Mouse (Mus musculus) CH12.LX (cell line): Measurements from ENCODE around the gene Gm11562. TPM values are rescaled to one million over a fixed set of nuclear protein-coding genes. Genes with fewer than 3 reads are reported as not detected.

ENCODE experiments used
- DNase-seq: peaks from one replicate; pipeline ENCODE4 v3.0.0-alpha.2; 2013; ENCODE audit errors: extremely low read depth
- H3K27ac ChIP-seq: 2 replicates; pipeline ENCODE4 v1.5.1; 2012; ENCODE audit warnings: low read depth, mild to moderate bottlenecking, control low read depth, moderate library complexity; ENCODE audit not compliant: insufficient read depth
- H3K27me3 ChIP-seq: replicated peaks from 2 replicates; pipeline ENCODE3; 2012; ENCODE audit warnings: inconsistent platforms
- H3K36me3 ChIP-seq, 2 experiments: replicated peaks in 1 of 2; 2 replicates each; pipeline versions ENCODE3 to v1.6.1; 2012; ENCODE audit warnings: inconsistent platforms in 1 of 2, low read length in 1 of 2, mild to moderate bottlenecking in 1 of 2, mixed read lengths in 1 of 2, moderate library complexity in 1 of 2; ENCODE audit not compliant: control insufficient read depth in 1 of 2, insufficient read depth in 1 of 2
- H3K4me1 ChIP-seq, 2 experiments: 2 replicates each; pipeline ENCODE4 v1.6.1; 2012; ENCODE audit warnings: inconsistent platforms in 1 of 2, moderate library complexity in 1 of 2; ENCODE audit not compliant: insufficient read depth in 2 of 2, control insufficient read depth in 1 of 2
- H3K4me2 ChIP-seq: 2 replicates; pipeline ENCODE4 v1.6.1; 2012; ENCODE audit warnings: low read depth, mild to moderate bottlenecking, control low read depth; ENCODE audit not compliant: poor library complexity, insufficient read depth, severe bottlenecking
- H3K4me3 ChIP-seq, 3 experiments: fragments of 150-350 bp in 1 of 3; sonication (generic) in 1 of 3; replicated peaks in 1 of 3; 2 replicates each; pipeline versions ENCODE3 to v1.5.1; 2011 to 2012; ENCODE audit warnings: low read depth in 2 of 3, low read length in 2 of 3, mild to moderate bottlenecking in 2 of 3, moderate library complexity in 2 of 3, control low read depth in 1 of 3, improper control_type of control experiment in 1 of 3, inconsistent platforms in 1 of 3, mixed read lengths in 1 of 3; ENCODE audit not compliant: poor library complexity in 1 of 3
- H3K79me2 ChIP-seq: replicated peaks from 2 replicates; pipeline ENCODE4 v1.6.1; 2012; ENCODE audit warnings: mild to moderate bottlenecking, moderate library complexity; ENCODE audit not compliant: control insufficient read depth, poor library complexity, insufficient read depth, severe bottlenecking; ENCODE audit errors: extremely low read depth
- H3K9ac ChIP-seq: 2 replicates; pipeline ENCODE4 v1.6.1; 2012; ENCODE audit warnings: low read depth, mild to moderate bottlenecking, control low read depth, moderate library complexity; ENCODE audit not compliant: insufficient read depth
- H3K9me3 ChIP-seq: replicated peaks from 2 replicates; pipeline ENCODE3; 2012; ENCODE audit warnings: low read length, inconsistent platforms, mixed read lengths
- CHD2 ChIP-seq: IDR thresholded peaks from 2 replicates; pipeline ENCODE4 v1.6.1; 2011; ENCODE audit warnings: low read length, improper control_type of control experiment
- EP300 ChIP-seq: IDR thresholded peaks from 2 replicates; pipeline ENCODE4 v1.6.1; 2011; ENCODE audit warnings: low read length, improper control_type of control experiment
- GABPA ChIP-seq: IDR thresholded peaks from 2 replicates; pipeline ENCODE4 v1.6.1; 2012; ENCODE audit warnings: low read depth, low read length, improper control_type of control experiment, inconsistent platforms; ENCODE audit not compliant: insufficient replicate concordance
- HCFC1 ChIP-seq: IDR thresholded peaks from 2 replicates; pipeline ENCODE4 v1.6.1; 2012; ENCODE audit warnings: low read depth, mild to moderate bottlenecking, inconsistent platforms, low read length, improper control_type of control experiment
- JUN ChIP-seq: IDR thresholded peaks from 2 replicates; pipeline ENCODE4 v1.6.1; 2011; ENCODE audit warnings: low read depth, mild to moderate bottlenecking, low read length, improper control_type of control experiment, moderate library complexity; ENCODE audit not compliant: insufficient read depth
- JUND ChIP-seq: conservative IDR thresholded peaks from 2 replicates; pipeline ENCODE4 v1.6.1; 2011; ENCODE audit warnings: low read depth, low read length, improper control_type of control experiment
- KAT2A ChIP-seq: IDR thresholded peaks from 2 replicates; pipeline ENCODE4 v1.6.1; 2012; ENCODE audit warnings: low read length, improper control_type of control experiment, inconsistent platforms; ENCODE audit not compliant: insufficient replicate concordance
- MAX ChIP-seq: IDR thresholded peaks from 2 replicates; pipeline ENCODE4 v1.6.1; 2011; ENCODE audit warnings: low read length, improper control_type of control experiment
- MAZ ChIP-seq: IDR thresholded peaks from 2 replicates; pipeline ENCODE4 v1.6.1; 2012; ENCODE audit warnings: low read depth, mild to moderate bottlenecking, inconsistent platforms, low read length, improper control_type of control experiment, moderate library complexity
- MEF2A ChIP-seq: IDR thresholded peaks from 2 replicates; pipeline ENCODE4 v1.6.1; 2014; ENCODE audit warnings: low read depth, mild to moderate bottlenecking, inconsistent platforms, low read length, improper control_type of control experiment, borderline replicate concordance
- MYC ChIP-seq: IDR thresholded peaks from 2 replicates; pipeline ENCODE4 v1.6.1; 2011; ENCODE audit warnings: low read depth, mild to moderate bottlenecking, improper control_type of control experiment, low read length
- NRF1 ChIP-seq: IDR thresholded peaks from 2 replicates; pipeline ENCODE4 v1.6.1; 2014; ENCODE audit warnings: low read depth, mild to moderate bottlenecking, inconsistent platforms, low read length, improper control_type of control experiment, moderate library complexity
- POLR2A ChIP-seq: IDR thresholded peaks from 2 replicates; pipeline ENCODE4 v1.6.1; 2011; ENCODE audit warnings: low read depth, mild to moderate bottlenecking, improper control_type of control experiment, low read length
- POLR2AphosphoS2 ChIP-seq: IDR thresholded peaks from 2 replicates; pipeline ENCODE4 v1.6.1; 2011; ENCODE audit warnings: low read depth, low read length, improper control_type of control experiment
- RAD21 ChIP-seq: IDR thresholded peaks from 2 replicates; pipeline ENCODE4 v1.6.1; 2011; ENCODE audit warnings: low read depth, mild to moderate bottlenecking, low read length, improper control_type of control experiment, moderate library complexity
- SMC3 ChIP-seq: IDR thresholded peaks from 2 replicates; pipeline ENCODE4 v1.6.1; 2011; ENCODE audit warnings: low read depth, low read length, improper control_type of control experiment
- TCF12 ChIP-seq: IDR thresholded peaks from 2 replicates; pipeline ENCODE4 v1.6.1; 2014; ENCODE audit warnings: low read depth, mild to moderate bottlenecking, inconsistent platforms, low read length, improper control_type of control experiment
- USF1 ChIP-seq: IDR thresholded peaks from 2 replicates; pipeline ENCODE4 v1.6.1; 2014; ENCODE audit warnings: low read depth, mild to moderate bottlenecking, inconsistent platforms, low read length, improper control_type of control experiment
- USF2 ChIP-seq: conservative IDR thresholded peaks from 2 replicates; pipeline ENCODE4 v1.6.1; 2011; ENCODE audit warnings: low read depth, low read length, improper control_type of control experiment
- ZC3H11A ChIP-seq: IDR thresholded peaks from 2 replicates; pipeline ENCODE4 v1.6.1; 2012; ENCODE audit warnings: low read depth, mild to moderate bottlenecking, inconsistent platforms, low read length, improper control_type of control experiment
- ZNF384 ChIP-seq: IDR thresholded peaks from 2 replicates; pipeline ENCODE4 v1.6.1; 2012; ENCODE audit warnings: low read depth, low read length, improper control_type of control experiment, inconsistent platforms
- dilution Hi-C: fragments of 300-500 bp; cut with MboI; formaldehyde crosslinking; loops from 2 replicates; pipeline ENCODE4 v1.14.3; 2020; ENCODE audit warnings: low sequenced_read_pairs; ENCODE audit not compliant: extremely low pct_unique_long_range_greater_than_20kb, extremely low pct_ligation_motif_present
- in situ Hi-C: fragments of 300-500 bp; cut with MboI; formaldehyde crosslinking; loops from 3 replicates; pipeline ENCODE4 v1.14.3; 2019; ENCODE audit warnings: low sequenced_read_pairs, low pct_ligation_motif_present, low pct_unique_long_range_greater_than_20kb, mixed read lengths
- polyA plus RNA-seq: library from polyadenylated mRNA; unstranded; fragments of >175 nt; gene quantifications from 2 replicates; pipeline ENCODE4 v1.2.1, GENCODE M21; 2012; ENCODE audit warnings: low read depth; ENCODE audit not compliant: insufficient read length
- total RNA-seq, 2 experiments: library from RNA; depleted of rRNA; stranded (reverse); fragments of 300-350 nt in 1 of 2; fragments of >200 nt in 1 of 2; gene quantifications; 2 replicates each; pipeline ENCODE4 v1.2.3; 2012 to 2014

Gene Gm11562
- total and polyA plus RNA-seq, 3 experiments: not detected

DNA sequence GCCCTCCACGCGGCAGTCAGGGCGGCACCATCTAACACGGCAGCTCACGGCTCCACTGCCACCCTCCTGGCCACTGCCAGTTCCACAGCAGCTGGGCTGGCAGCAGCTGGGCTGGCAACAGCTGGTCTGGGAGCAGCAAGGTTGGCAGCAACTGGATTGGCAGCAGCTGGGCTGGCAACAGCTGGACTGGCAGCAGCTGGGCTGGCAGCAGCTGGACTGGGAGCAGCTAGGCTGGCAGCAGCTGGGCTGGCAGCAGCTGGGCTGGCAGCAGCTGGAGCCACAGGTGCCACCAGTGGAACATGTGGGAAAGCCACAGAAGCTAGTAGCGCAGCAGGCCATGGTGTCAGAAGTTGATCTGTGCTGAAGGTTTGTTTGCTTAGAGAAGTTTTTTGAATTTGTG, 29.3 kb downstream of the Gm11562 start, which contains the start of gene Krtap1-3:
Gene Krtap1-3, minus strand, starts transcription at position 359 of the 400 bp plus-strand sequence.
- H3K9ac ChIP-seq: no peak within 1 kb of the TSS
- no peak within 1 kb of the TSS for H3K4me3 ChIP-seq
- peaks cover 80% of the 10 kb centered on the region for H3K27me3 ChIP-seq
- H3K4me2 ChIP-seq: no peak within 1 kb of the TSS
- in situ Hi-C loops (no loop called here), dilution Hi-C loops (no loop called here)
- H3K36me3 ChIP-seq: no peaks in the 10 kb centered on the region
- no peaks in the 10 kb centered on the region for H3K79me2 ChIP-seq
- H3K9me3 ChIP-seq: no peaks in the 10 kb centered on the region
- H3K4me1 ChIP-seq: no peaks in the 10 kb centered on the region
- H3K27ac ChIP-seq: no peak within 1 kb of the TSS
- no peak for DNase-seq
- TF ChIP-seq MAX (no peak), POLR2AphosphoS2 (no peak), HCFC1 (no peak), JUND (no peak), USF2 (no peak), USF1 (no peak), ZC3H11A (no peak), MEF2A (no peak), EP300 (no peak)

DNA sequence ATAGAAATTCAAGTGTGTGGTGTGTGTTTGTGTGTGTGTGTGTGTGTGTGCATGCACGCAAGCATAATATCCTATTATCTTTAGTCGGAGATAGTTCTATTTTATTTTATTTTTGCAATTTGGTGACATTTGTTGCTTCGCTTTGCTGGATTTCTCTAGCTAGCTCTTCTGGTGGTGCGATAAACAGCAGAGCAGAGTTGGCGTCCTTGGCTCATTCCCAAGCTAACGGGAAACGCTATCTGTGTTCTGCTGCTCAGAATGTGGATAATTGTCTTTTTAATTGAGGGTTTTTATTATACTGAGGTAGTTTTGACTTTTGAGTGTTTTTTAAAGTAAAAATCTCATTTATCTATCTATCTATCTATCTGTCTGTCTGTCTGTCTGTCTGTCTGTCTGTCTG, 35.1 kb downstream of the Gm11562 start:
- no peak for DNase-seq
- TF ChIP-seq GABPA (no peak), POLR2A (no peak), SMC3 (no peak), CHD2 (no peak), ZNF384 (no peak), RAD21 (no peak), USF2 (no peak), USF1 (no peak), POLR2AphosphoS2 (no peak), TCF12 (no peak), MYC (no peak), JUND (no peak), EP300 (no peak), JUN (no peak), HCFC1 (no peak), KAT2A (no peak), ZC3H11A (no peak), MAZ (no peak), NRF1 (no peak)
- Histone ChIP-seq H3K36me3 (no peaks in the 10 kb centered on the region), H3K9ac (no peak overlapping the region), H3K4me1 (no peaks in the 10 kb centered on the region), H3K4me3 (no peak overlapping the region), H3K4me2 (no peak overlapping the region), H3K79me2 (no peaks in the 10 kb centered on the region), H3K27ac (no peak overlapping the region), H3K27me3 (peaks cover 67% of the 10 kb centered on the region), H3K9me3 (peaks cover 4% of the 10 kb centered on the region)
- dilution Hi-C loops: no loop called here
- in situ Hi-C loops: no loop called here
